Comparison of ENCODE assay signal across 30 mouse cellular contexts in the genomic region with DNA sequence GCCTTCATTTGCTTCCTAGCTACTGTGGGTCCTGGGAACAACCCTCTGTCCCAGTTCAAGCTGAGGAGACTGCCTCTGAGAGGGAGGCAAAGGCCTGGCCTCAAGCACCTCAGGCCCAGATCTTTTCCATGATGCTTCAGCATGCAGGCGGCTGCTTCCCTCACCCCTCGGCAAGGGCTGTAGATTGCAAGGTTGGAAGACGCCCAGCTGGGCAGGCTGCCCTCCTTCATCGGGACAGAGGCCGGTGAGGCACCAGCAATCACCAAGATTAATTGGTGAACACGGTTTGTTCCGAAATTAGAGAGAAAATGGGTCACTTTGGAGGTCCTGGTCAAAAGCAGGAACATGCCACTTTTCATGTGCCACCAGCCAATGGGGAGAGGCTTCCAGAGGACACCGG. TPM values are rescaled to one million over a fixed set of nuclear protein-coding genes. Genes with fewer than 3 reads are reported as not detected.
DNase-seq lines count a peak whose midpoint lies in the region; ATAC-seq and TF ChIP-seq lines count a peak whose summit lies in the region.
"Had no signal": no experiment of that assay in that cellular context is flagged by ENCODE, and none has a peak within 500 bp of the region (broad histone marks: within the 10 kb centered on the region; RNA-seq: fewer than 3 reads in every experiment).

No protein-coding gene starts in this region.

- ATAC-seq in granulocyte monocyte progenitor cell, adult 5-6 weeks (replicated peaks; ENCODE audit: poor library complexity, severe bottlenecking) = no peak
- ATAC-seq: forebrain, embryonic 14.5 days; inflammation-experienced regulatory T-cells, adult 6 months; midbrain, embryonic 16.5 days had no signal

- TF ChIP-seq CTCF in gastrocnemius, adult 2 months (IDR thresholded peaks at IDR 0.05) = no peak

- intact Hi-C loops in gastrocnemius, adult 2 months (cut with DNase I) = no loop called here

- no peak overlapping the region for H3K4me3 ChIP-seq in gastrocnemius, adult 2 months
- H3K4me3 ChIP-seq: embryonic facial prominence, embryonic 12.5 days; heart, embryonic 13.5 days; hindbrain, embryonic 10.5 days; hindbrain, embryonic 15.5 days had no signal

- DNase-seq in cerebellum, adult 11-12 months = peak; percentile 6
- no peak for DNase-seq in cerebellum, adult 11 months
- DNase-seq in gastrocnemius, adult 2 months = peak; percentile 18
- no peak for DNase-seq in gastrocnemius, postnatal 4 days (ENCODE audit: low spot score in 2 of 2)
- peak; percentile 59 for DNase-seq in adipocyte (ENCODE audit: low spot score)
- peak; percentile 71 for DNase-seq in adrenal gland, postnatal 10 days
- no peak for DNase-seq in embryo, embryonic 10.5 days (ENCODE audit: low spot score)
- DNase-seq: gastrocnemius, postnatal 25 days; heart, postnatal 10 days; kidney, adult 11 months; kidney, postnatal 14 days; layer of hippocampus, postnatal 36 days; liver; lung, adult 2 months; lung, postnatal 14 days; thymus, adult 2 months; thymus, postnatal 36 days had no signal

- no peak overlapping the region for H3K27ac ChIP-seq in gastrocnemius, adult 2 months
- H3K27ac ChIP-seq: embryonic facial prominence, embryonic 12.5 days; heart, embryonic 13.5 days; hindbrain, embryonic 10.5 days; hindbrain, embryonic 15.5 days; liver, embryonic 14.5 days had no signal

RNA-seq across cellular contexts. Expression of gene Gm498, which starts 47.0 kb away (rescaled TPM):
- total RNA-seq in gastrocnemius, adult 2 months (2021) = not detected
- not detected for total RNA-seq in gastrocnemius, postnatal 4 days (2021)
- total RNA-seq in adrenal gland, postnatal 10 days (2021) = not detected
- not detected in 2 replicates for total RNA-seq in granulocyte monocyte progenitor cell, adult 5-6 weeks (2014; fragmentation: Nextera tagmentation)
- not detected in 2 replicates for total RNA-seq in granulocyte monocyte progenitor cell, adult 5-6 weeks (2017)
- total RNA-seq: G1E; gastrocnemius, postnatal 25 days; heart, adult 8-10 months; heart, postnatal 10 days; layer of hippocampus, postnatal 36 days; left cerebral cortex, postnatal 10 days; neutrophil, adult 5-6 weeks had no signal

Comparison
In these comparisons a context has a peak if more than half of its experiments do, and no peak if none do; other contexts are left out.
1. DNase-seq: peak in cerebellum, adult 11-12 months (single experiment), gastrocnemius, adult 2 months (single experiment), adipocyte (single experiment) and adrenal gland, postnatal 10 days (single experiment); none in cerebellum, adult 11 months (single experiment), gastrocnemius, postnatal 4 days (0 of 2) and embryo, embryonic 10.5 days (single experiment).